Mouse (Mus musculus) cortical plate, adult 2 months (tissue): ENCODE measurements around the gene Itga6.

Source experiments
- CTCF ChIP-seq: fragments of 200-500 bp; IDR thresholded peaks from 2 replicates; pipeline ENCODE4 v1.5.1; 2011; ENCODE audit warnings: mild to moderate bottlenecking, control low read depth, low read length; ENCODE audit not compliant: insufficient read depth; ENCODE audit errors: extremely low read depth
- POLR2A ChIP-seq: fragments of 200-500 bp; IDR thresholded peaks from 2 replicates; pipeline ENCODE4 v1.6.1; 2011; ENCODE audit warnings: mild to moderate bottlenecking, low read length, control low read depth; ENCODE audit not compliant: insufficient read depth; ENCODE audit errors: extremely low read depth

- TF ChIP-seq CTCF (no peak), POLR2A (no peak)
Observed at GRCm38 (mm10) chr2:71873474-71874322, 128.3 kb downstream of the Itga6 start.
